In the genomic region with DNA sequence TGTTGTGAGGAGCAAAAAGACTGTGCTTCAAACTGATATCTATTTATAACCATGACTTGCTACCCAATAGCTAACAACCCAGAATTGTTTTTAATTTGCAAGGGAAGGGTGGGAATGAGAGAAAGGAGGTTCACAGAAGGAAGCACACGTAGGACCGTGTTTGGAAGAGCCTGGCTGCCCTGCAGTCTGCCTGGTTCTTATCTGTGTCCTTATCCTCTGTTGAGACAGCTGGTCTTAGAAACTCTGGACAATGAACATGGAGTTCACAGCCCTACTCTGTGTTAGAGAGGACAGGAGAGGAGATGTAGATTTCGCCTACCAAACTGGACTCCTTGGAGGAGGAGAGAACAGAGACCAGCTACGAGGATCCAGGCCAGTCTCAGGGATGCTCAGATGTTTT, we compare ENCODE assay signal across 11 mouse cellular contexts.
DNase-seq lines count a peak whose midpoint lies in the region; ATAC-seq and TF ChIP-seq lines count a peak whose summit lies in the region.
"Had no signal": no experiment of that assay in that cellular context is flagged by ENCODE, and none has a peak within 500 bp of the region (broad histone marks: within the 10 kb centered on the region; RNA-seq: fewer than 3 reads in every experiment).

No protein-coding gene starts in this region.

- H3K4me1 ChIP-seq in heart, embryonic 16.5 days (ENCODE audit: control insufficient read depth, insufficient read depth, low read length), result peaks cover 11% of the 10 kb centered on the region
- H3K4me1 ChIP-seq in G1E (ENCODE audit: insufficient read depth, low read depth, low read length), result peaks cover 59% of the 10 kb centered on the region
- peaks cover 11% of the 10 kb centered on the region for H3K4me1 ChIP-seq in bone marrow, adult 2 months (ENCODE audit: control insufficient read depth, insufficient read depth, low read length)
- H3K4me1 ChIP-seq: midbrain, embryonic 10.5 days had no signal

- WGBS in heart, embryonic 16.5 days, result 54% methylated on average over 4 of the region's 4 CpGs
- WGBS in bone marrow, adult 2 months, result 72% methylated on average over 4 of the region's 4 CpGs
- WGBS in macrophage (ENCODE audit: missing documents), result 83% methylated on average over 4 of the region's 4 CpGs

- intact Hi-C loops in heart, postnatal 14 days (cut with DNase I), result no loop called here

- 0 out of 2 replicates have a peak overlapping the region, but pooled peaks have one; percentile 3 for H3K4me2 ChIP-seq in heart, embryonic 16.5 days (ENCODE audit: low read depth, low read length)
- H3K4me2 ChIP-seq: embryonic facial prominence, embryonic 13.5 days had no signal

- H3K79me2 ChIP-seq in macrophage (ENCODE audit: inconsistent target), result peaks cover 17% of the 10 kb centered on the region; the same call in 1 of the 2 replicates

- 0 out of 2 replicates have a peak overlapping the region, but pooled peaks have one; percentile 7 for H3K27ac ChIP-seq in heart, embryonic 16.5 days (ENCODE audit: low read length)
- peak overlapping the region; percentile 76 for H3K27ac ChIP-seq in bone marrow, adult 2 months (ENCODE audit: control insufficient read depth, insufficient read depth, low read depth, low read length, poor library complexity)
- H3K27ac ChIP-seq in macrophage, result peak overlapping the region; percentile 99
- H3K27ac ChIP-seq: embryonic facial prominence, embryonic 13.5 days; midbrain, embryonic 10.5 days had no signal

- no peak for ATAC-seq in heart, embryonic 16.5 days (replicated peaks; ENCODE audit: extremely low read depth, insufficient read depth, low FRiP score)
- ATAC-seq in G1E (ENCODE audit: extremely low read depth, insufficient number of reproducible peaks, low FRiP score, poor library complexity, severe bottlenecking), result no peak

- no peak overlapping the region for H3K4me3 ChIP-seq in heart, embryonic 16.5 days (ENCODE audit: low read length)
- H3K4me3 ChIP-seq in G1E (ENCODE audit: low read depth, low read length) (peak overlapping the region; percentile 41; the same call in 1 of the 2 replicates), macrophage (ENCODE audit: inconsistent target) (peak overlapping the region; percentile 13)
- H3K4me3 ChIP-seq in bone marrow, adult 2 months (replicated peaks; ENCODE audit: control insufficient read depth, low read depth, low read length), result no peak overlapping the region
- H3K4me3 ChIP-seq: embryonic facial prominence, embryonic 13.5 days; midbrain, embryonic 10.5 days had no signal

- TF ChIP-seq CTCF in G1E (IDR thresholded peaks at IDR 0.05; ENCODE audit: low read depth, low read length), result no peak
- TF ChIP-seq CTCF in bone marrow, adult 2 months (IDR thresholded peaks at IDR 0.05; ENCODE audit: control insufficient read depth, insufficient read depth, low read length), result no peak

- no peaks in the 10 kb centered on the region for H3K36me3 ChIP-seq in heart, embryonic 16.5 days (ENCODE audit: control insufficient read depth, insufficient read depth)
- no peaks in the 10 kb centered on the region for H3K36me3 ChIP-seq in G1E (replicated peaks)
- no peaks in the 10 kb centered on the region for H3K36me3 ChIP-seq in macrophage (ENCODE audit: inconsistent target)
- H3K36me3 ChIP-seq: embryonic facial prominence, embryonic 13.5 days; midbrain, embryonic 10.5 days had no signal

- H3K9ac ChIP-seq in heart, embryonic 16.5 days (ENCODE audit: low read length), result no peak overlapping the region
- H3K9ac ChIP-seq: embryonic facial prominence, embryonic 13.5 days had no signal

- no peak for TF ChIP-seq POLR2A in bone marrow, adult 2 months (IDR thresholded peaks at IDR 0.05; ENCODE audit: borderline replicate concordance, control insufficient read depth, low read depth, low read length)

- H3K27me3 ChIP-seq in heart, embryonic 16.5 days (ENCODE audit: control insufficient read depth, insufficient read depth, low read length), result no peaks in the 10 kb centered on the region
- peaks cover 6% of the 10 kb centered on the region; the same call in 1 of the 2 replicates for H3K27me3 ChIP-seq in G1E (ENCODE audit: insufficient read depth, low read length)
- H3K27me3 ChIP-seq: embryonic facial prominence, embryonic 13.5 days had no signal

- DNase-seq in heart, postnatal 14 days, result no peak
- DNase-seq in G1E (ENCODE audit: low spot score), result no peak
- DNase-seq in adrenal gland, postnatal 25 days, result no peak
- no peak for DNase-seq in layer of hippocampus, postnatal 14 days (ENCODE audit: low spot score in 2 of 2)
- DNase-seq: cerebellum, postnatal 25 days; thymus, adult 2 months had no signal

- H3K9me3 ChIP-seq in heart, embryonic 16.5 days (replicated peaks; ENCODE audit: control insufficient read depth, low read length), result no peaks in the 10 kb centered on the region
- H3K9me3 ChIP-seq in G1E (replicated peaks), result no peaks in the 10 kb centered on the region
- H3K9me3 ChIP-seq: embryonic facial prominence, embryonic 13.5 days; midbrain, embryonic 10.5 days had no signal

Comparison
In these comparisons a context has a peak if more than half of its experiments do, and no peak if none do; other contexts are left out.
1. H3K27ac ChIP-seq: peak in every context shown above with its lines; median percentile 99 in macrophage; 76 in bone marrow, adult 2 months; 7 in heart, embryonic 16.5 days.
2. H3K4me3 ChIP-seq: peak in G1E (single experiment) and macrophage (single experiment); none in heart, embryonic 16.5 days (single experiment) and bone marrow, adult 2 months (single experiment).